Mouse (Mus musculus): ENCODE data around the gene Arf5. TPM values are rescaled to one million over a fixed set of nuclear protein-coding genes. Genes with fewer than 3 reads are reported as not detected.

Gene Arf5
- 314 and 340 TPM in 2 replicates for polyA plus RNA-seq (2015; fragmentation: Nextera tagmentation; extraction: Ambion mirVana)

DNA sequence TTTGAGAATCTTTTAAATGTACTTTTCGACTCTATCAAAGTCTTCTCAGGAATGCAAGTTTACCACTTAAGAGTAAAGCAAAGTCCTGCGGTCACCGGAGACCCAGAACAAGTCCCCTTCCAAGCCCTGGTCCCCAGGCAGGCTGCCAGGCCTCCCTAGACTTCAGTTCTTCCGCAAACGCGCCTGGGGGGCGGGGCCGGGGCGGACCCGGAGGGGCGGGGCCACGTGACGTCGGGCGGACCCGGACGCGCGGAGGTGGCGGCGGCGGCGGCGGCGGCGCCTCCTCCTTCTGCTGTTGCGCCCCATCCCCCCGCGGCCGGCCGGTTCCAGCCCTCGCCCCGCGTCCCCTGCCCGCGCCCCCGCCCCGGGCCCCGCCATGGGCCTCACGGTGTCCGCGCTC is at the start of gene Arf5:
Gene Arf5 (plus strand): TSS at position 248 of the 400 bp plus-strand sequence.
- Histone ChIP-seq H3K9me3 (ENCODE audit: low read length) (no peaks in the 10 kb centered on the region), H3K27ac (ENCODE audit: low read length) (peak within 1 kb of the TSS; percentile 92), H3K36me3 (ENCODE audit: insufficient read depth, low read length) (peaks cover 6% of the 10 kb centered on the region), H3K4me3 (ENCODE audit: low read depth, low read length) (peak within 1 kb of the TSS; percentile 86), H3K4me2 (replicated peaks; ENCODE audit: low read depth, low read length) (peak within 1 kb of the TSS; percentile 80), H3K27me3 (replicated peaks; ENCODE audit: insufficient read depth, low read length) (no peaks in the 10 kb centered on the region), H3K9ac (replicated peaks; ENCODE audit: low read depth) (peak within 1 kb of the TSS; percentile 89), H3K4me1 (ENCODE audit: insufficient read depth, low read depth, low read length) (peaks cover 19% of the 10 kb centered on the region; the same call in 1 of the 2 replicates)
- TF ChIP-seq EP300 (IDR thresholded peaks at IDR 0.05): no peak
- TF ChIP-seq CTCF (IDR thresholded peaks at IDR 0.05): no peak
- WGBS: 1% methylated on average over 24 of the region's 42 CpGs
- peak; percentile 96 for DNase-seq (ENCODE audit: low spot score)
- ATAC-seq: peak; percentile 69

DNA sequence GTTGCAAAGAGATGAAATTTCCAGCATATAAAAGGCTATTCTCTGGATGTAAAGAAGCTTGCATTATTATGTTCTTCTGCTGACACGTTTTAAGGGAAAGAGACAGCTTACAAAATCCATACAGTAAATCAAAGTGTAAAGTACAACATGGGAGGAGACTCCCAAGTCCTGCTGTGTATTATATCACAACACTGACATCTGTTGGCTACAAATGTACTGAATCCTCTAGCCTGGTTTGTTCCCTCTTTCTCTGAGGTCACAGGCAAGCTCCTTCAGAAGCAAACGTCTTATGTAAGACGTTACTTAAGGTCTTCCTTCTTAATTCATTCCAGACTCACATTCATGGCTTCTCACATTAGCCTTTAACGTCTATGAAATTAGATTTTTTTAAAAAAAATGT is 41.4 kb upstream of the Arf5 start:
- ATAC-seq: no peak
- DNase-seq (ENCODE audit: low spot score): no peak
- H3K9me3 ChIP-seq (ENCODE audit: low read length): no peaks in the 10 kb centered on the region

DNA sequence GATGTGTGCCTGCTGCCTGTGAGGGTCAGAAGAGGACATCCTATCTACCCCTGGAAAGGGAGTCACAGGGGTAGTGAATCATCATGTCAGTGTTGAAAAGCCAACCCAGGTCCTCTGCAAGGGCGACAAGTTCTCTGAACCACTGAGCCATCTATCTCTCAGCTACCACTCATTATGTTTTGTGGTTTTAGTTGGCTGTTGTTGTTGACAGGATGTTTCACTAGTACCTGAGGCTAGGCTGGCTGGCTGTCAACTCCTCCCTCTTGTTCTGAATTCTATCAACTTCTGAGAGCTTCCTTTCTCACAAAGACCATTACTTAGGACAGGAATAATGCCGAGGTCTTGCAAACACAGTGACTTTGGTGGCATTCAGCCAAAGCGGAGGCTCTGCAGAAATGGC is 38.2 kb upstream of the Arf5 start:
- H3K27me3 ChIP-seq (replicated peaks; ENCODE audit: insufficient read depth, low read length): no peaks in the 10 kb centered on the region
- no peak overlapping the region for H3K4me3 ChIP-seq (ENCODE audit: low read depth, low read length)
- H3K27ac ChIP-seq (ENCODE audit: low read length): no peak overlapping the region
- H3K9me3 ChIP-seq (ENCODE audit: low read length): no peaks in the 10 kb centered on the region
- WGBS: 72% methylated on average over 3 of the region's 3 CpGs
- DNase-seq (ENCODE audit: low spot score) (no peak), ATAC-seq (no peak)
- no peak overlapping the region for H3K4me2 ChIP-seq (replicated peaks; ENCODE audit: low read depth, low read length)
- H3K9ac ChIP-seq (replicated peaks; ENCODE audit: low read depth): no peak overlapping the region
- H3K36me3 ChIP-seq (ENCODE audit: insufficient read depth, low read length): no peaks in the 10 kb centered on the region
- TF ChIP-seq CTCF (IDR thresholded peaks at IDR 0.05): no peak
- no peak for TF ChIP-seq EP300 (IDR thresholded peaks at IDR 0.05)
- no peaks in the 10 kb centered on the region for H3K4me1 ChIP-seq (ENCODE audit: insufficient read depth, low read depth, low read length)

More for the DNA sequence above, 41.4 kb upstream of the Arf5 start:
- Histone ChIP-seq H3K4me1 (ENCODE audit: insufficient read depth, low read depth, low read length) (no peaks in the 10 kb centered on the region), H3K4me2 (replicated peaks; ENCODE audit: low read depth, low read length) (no peak overlapping the region), H3K9ac (replicated peaks; ENCODE audit: low read depth) (no peak overlapping the region), H3K36me3 (ENCODE audit: insufficient read depth, low read length) (no peaks in the 10 kb centered on the region), H3K27ac (ENCODE audit: low read length) (no peak overlapping the region), H3K4me3 (ENCODE audit: low read depth, low read length) (no peak overlapping the region), H3K27me3 (replicated peaks; ENCODE audit: insufficient read depth, low read length) (no peaks in the 10 kb centered on the region)
- WGBS: 50% methylated on average over 4 of the region's 4 CpGs
- no peak for TF ChIP-seq EP300 (IDR thresholded peaks at IDR 0.05)
- no peak for TF ChIP-seq CTCF (IDR thresholded peaks at IDR 0.05)

DNA sequence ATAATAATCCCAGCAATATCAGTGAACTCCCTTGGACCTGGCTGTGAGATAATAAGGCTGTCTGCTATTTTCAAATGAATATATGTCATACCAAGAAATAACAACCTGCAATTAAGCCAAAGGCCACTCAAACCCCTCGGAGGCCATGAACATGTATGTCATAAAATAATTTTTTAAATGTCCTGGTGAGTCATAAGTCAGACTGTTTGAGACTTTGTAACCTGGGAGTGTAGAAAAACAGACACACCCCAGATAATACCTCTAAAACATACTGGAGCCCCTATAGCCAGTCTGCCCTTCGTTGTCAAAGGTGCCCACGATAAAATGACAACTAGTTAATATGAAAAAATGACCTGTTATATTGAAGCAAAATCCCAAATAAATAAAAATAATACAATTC is 34.3 kb upstream of the Arf5 start:
- ATAC-seq (no peak), DNase-seq (ENCODE audit: low spot score) (no peak)
- Histone ChIP-seq H3K27me3 (replicated peaks; ENCODE audit: insufficient read depth, low read length) (no peaks in the 10 kb centered on the region), H3K9me3 (ENCODE audit: low read length) (no peaks in the 10 kb centered on the region), H3K36me3 (ENCODE audit: insufficient read depth, low read length) (no peaks in the 10 kb centered on the region), H3K4me1 (ENCODE audit: insufficient read depth, low read depth, low read length) (no peaks in the 10 kb centered on the region), H3K27ac (ENCODE audit: low read length) (no peak overlapping the region), H3K4me3 (ENCODE audit: low read depth, low read length) (no peak overlapping the region), H3K9ac (replicated peaks; ENCODE audit: low read depth) (no peak overlapping the region), H3K4me2 (replicated peaks; ENCODE audit: low read depth, low read length) (no peak overlapping the region)
- TF ChIP-seq CTCF (IDR thresholded peaks at IDR 0.05) (no peak), EP300 (IDR thresholded peaks at IDR 0.05) (no peak)
- WGBS: 78% methylated on average over 3 of the region's 3 CpGs

DNA sequence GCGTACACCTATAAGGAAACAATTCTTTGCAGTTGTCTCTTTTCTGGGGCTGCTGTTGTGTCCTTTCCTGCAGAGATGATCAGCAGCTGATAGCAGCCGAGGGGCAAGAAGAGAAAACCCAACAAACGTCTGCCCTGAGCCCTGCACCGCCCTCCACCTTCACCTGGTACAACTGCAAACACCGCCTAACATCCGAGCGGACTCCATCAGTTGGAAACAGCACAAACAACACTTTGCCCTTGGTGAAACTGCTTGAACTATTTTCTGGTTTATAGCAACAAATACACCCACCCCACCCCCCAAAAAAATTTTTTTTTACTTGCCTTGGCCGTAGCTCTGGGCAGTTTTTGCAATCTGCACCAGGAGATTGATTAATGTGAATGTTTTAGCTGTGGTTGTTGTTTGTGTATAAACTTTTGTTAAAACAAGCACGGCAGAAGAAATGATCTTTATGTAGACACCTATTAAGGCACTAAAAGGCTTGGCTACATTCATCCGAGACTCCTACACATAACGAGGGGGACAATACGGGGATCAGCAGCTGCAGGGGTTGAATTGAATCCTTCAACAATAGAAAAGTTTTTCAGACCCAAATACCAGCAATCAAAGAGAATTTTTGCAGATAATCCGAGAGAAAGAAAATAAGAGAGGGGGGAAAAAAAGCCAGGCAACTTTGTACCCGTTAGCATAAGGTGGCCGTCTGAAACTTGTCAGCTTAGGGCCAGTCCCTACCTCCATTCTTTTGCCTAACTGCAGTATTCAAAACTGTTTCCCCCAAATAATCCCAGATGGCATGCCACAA is 27.1 kb upstream of the Arf5 start:
- 33% methylated on average over 15 of the region's 15 CpGs for WGBS
- peaks cover 14% of the 10 kb centered on the region; the same call in 1 of the 2 replicates for H3K27me3 ChIP-seq (replicated peaks; ENCODE audit: insufficient read depth, low read length)
- no peak overlapping the region for H3K27ac ChIP-seq (ENCODE audit: low read length)
- H3K4me1 ChIP-seq (ENCODE audit: insufficient read depth, low read depth, low read length): 0 out of 2 replicates have a peak, but pooled peaks cover 3% of the 10 kb centered on the region
- 0 out of 2 replicates have a peak overlapping the region, but pooled peaks have one; percentile 35 for H3K4me3 ChIP-seq (ENCODE audit: low read depth, low read length)
- TF ChIP-seq CTCF (IDR thresholded peaks at IDR 0.05) (no peak), EP300 (IDR thresholded peaks at IDR 0.05) (no peak)
- ATAC-seq (no peak), DNase-seq (ENCODE audit: low spot score) (no peak)
- H3K36me3 ChIP-seq (ENCODE audit: insufficient read depth, low read length): no peaks in the 10 kb centered on the region
- H3K4me2 ChIP-seq (replicated peaks; ENCODE audit: low read depth, low read length): no peak overlapping the region
- H3K9me3 ChIP-seq (ENCODE audit: low read length): no peaks in the 10 kb centered on the region
- no peak overlapping the region for H3K9ac ChIP-seq (replicated peaks; ENCODE audit: low read depth)

DNA sequence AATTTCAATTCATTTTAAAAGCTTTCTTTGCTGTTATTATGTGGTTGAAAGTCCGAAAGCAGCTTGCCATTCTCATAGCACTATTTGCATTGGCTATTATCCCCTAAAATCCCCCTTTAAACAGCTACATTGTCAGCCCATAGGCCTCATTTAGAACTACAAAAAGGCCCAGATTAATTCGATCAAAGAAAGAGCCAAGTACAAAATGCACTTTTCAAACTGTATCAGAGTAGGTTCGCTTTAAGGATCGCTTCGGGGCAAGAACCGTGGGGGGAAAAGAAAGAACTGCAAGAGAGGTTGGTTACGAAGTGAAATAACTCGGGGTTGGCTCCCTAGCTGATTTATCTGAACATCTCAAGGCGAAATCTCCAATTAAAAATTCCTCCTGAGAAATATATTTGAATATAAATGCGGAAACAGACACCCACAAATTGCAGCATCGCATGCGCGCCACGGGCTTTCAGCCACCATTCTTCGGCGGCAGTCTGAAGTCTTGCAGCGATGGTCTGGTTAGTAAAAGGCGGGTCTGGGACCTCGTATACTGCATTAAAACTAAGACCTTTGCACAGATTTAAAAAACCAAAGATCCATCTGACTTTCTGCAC is 26.4 kb upstream of the Arf5 start:
- WGBS: 3% methylated on average over 19 of the region's 19 CpGs
- DNase-seq (ENCODE audit: low spot score) (no peak), ATAC-seq (no peak)
- no peaks in the 10 kb centered on the region for H3K36me3 ChIP-seq (ENCODE audit: insufficient read depth, low read length)
- peaks cover 14% of the 10 kb centered on the region; the same call in 1 of the 2 replicates for H3K27me3 ChIP-seq (replicated peaks; ENCODE audit: insufficient read depth, low read length)
- H3K27ac ChIP-seq (ENCODE audit: low read length): no peak overlapping the region
- H3K9me3 ChIP-seq (ENCODE audit: low read length): no peaks in the 10 kb centered on the region
- TF ChIP-seq EP300 (IDR thresholded peaks at IDR 0.05) (no peak), CTCF (IDR thresholded peaks at IDR 0.05) (no peak)
- H3K4me1 ChIP-seq (ENCODE audit: insufficient read depth, low read depth, low read length): 0 out of 2 replicates have a peak, but pooled peaks cover 3% of the 10 kb centered on the region
- peak overlapping the region; percentile 35 for H3K4me3 ChIP-seq (ENCODE audit: low read depth, low read length)
- H3K4me2 ChIP-seq (replicated peaks; ENCODE audit: low read depth, low read length): peak overlapping the region; percentile 59
- H3K9ac ChIP-seq (replicated peaks; ENCODE audit: low read depth): no peak overlapping the region

Measured in lung, postnatal 0 days (tissue).